Mouse (Mus musculus) erythroblast, adult 5-6 weeks (primary cell): Measurements from ENCODE around the gene Gm1553. TPM values are rescaled to one million over a fixed set of nuclear protein-coding genes. Genes with fewer than 3 reads are reported as not detected.

Experiments
- ATAC-seq: replicated peaks from 2 replicates; pipeline ENCODE4 v1.8.0; 2016; ENCODE audit warnings: moderate number of reproducible peaks, mild to moderate bottlenecking, moderate TSS enrichment, inconsistent platforms; ENCODE audit not compliant: poor library complexity, low FRiP score, severe bottlenecking
- total RNA-seq, 2 experiments: library from RNA; stranded (forward) in 1 of 2; stranded (reverse) in 1 of 2; fragments of 150-400 nt in 1 of 2; fragments of 200-764, 138-1000 nt in 1 of 2; gene quantifications; 2 replicates each; pipeline versions ENCODE4 v1.2.3 to v1.2.4; 2015 to 2017; ENCODE audit warnings: low replicate concordance in 2 of 2

Gene Gm1553
- total RNA-seq (2015; ENCODE audit: low replicate concordance): not detected in 2 replicates
- total RNA-seq (2017; ENCODE audit: low replicate concordance): not detected in 2 replicates

DNA sequence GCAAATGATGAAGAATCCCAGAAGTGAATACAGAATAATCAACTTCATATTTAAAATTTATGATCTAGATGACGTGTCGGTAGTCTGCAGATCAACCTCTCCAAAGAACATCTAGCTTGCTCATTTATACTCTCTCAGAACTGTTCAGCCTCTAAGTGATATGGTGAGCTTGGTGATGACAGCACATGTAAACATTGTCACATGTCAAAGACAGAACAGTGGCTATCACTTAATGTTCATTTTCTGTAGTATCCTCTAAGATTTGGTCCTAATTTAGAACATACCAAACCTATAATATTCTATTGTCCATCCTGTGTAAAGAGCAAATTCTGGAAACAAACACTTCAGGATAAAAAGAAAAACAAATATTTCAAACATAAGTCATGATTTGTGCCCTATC lies at the start of gene Gm1553:
Gene Gm1553 (minus strand): TSS at position 101 of the 400 bp plus-strand sequence.
- no peak for ATAC-seq

Other genes starting within 250 kb of the Gm1553 start
- gene 4932415D10Rik, start 176.0 kb downstream of the Gm1553 start, total RNA-seq (2015; ENCODE audit: low replicate concordance): not detected in 2 replicates
- not detected in 2 replicates for gene 4932415D10Rik, start 176.0 kb downstream of the Gm1553 start, total RNA-seq (2017; ENCODE audit: low replicate concordance)
- 0.42 TPM in 1 of 2 replicates, not detected in the other for gene Gm4924, start 138.4 kb downstream of the Gm1553 start, total RNA-seq (2015; ENCODE audit: low replicate concordance)
- gene Gm4924, start 138.4 kb downstream of the Gm1553 start, total RNA-seq (2017; ENCODE audit: low replicate concordance): not detected in 2 replicates
- 1.7 and 2.5 TPM in 2 replicates for gene 1190007I07Rik, start 130.6 kb upstream of the Gm1553 start, total RNA-seq (2015; ENCODE audit: low replicate concordance)
- gene 1190007I07Rik, start 130.6 kb upstream of the Gm1553 start, total RNA-seq (2017; ENCODE audit: low replicate concordance): 7.1 and 12.7 TPM in 2 replicates
- gene Tdg, start 137.2 kb upstream of the Gm1553 start, total RNA-seq (2015; ENCODE audit: low replicate concordance): 11.7 and 14.2 TPM in 2 replicates
- 20.4 and 23.6 TPM in 2 replicates for gene Tdg, start 137.2 kb upstream of the Gm1553 start, total RNA-seq (2017; ENCODE audit: low replicate concordance)
- not detected in 2 replicates for gene Glt8d2, start 198.0 kb upstream of the Gm1553 start, total RNA-seq (2015; ENCODE audit: low replicate concordance)
- 0.98 TPM in 1 of 2 replicates, not detected in the other for gene Glt8d2, start 198.0 kb upstream of the Gm1553 start, total RNA-seq (2017; ENCODE audit: low replicate concordance)
- gene Hcfc2, start 203.5 kb upstream of the Gm1553 start, total RNA-seq (2015; ENCODE audit: low replicate concordance): 4.2 and 7.9 TPM in 2 replicates
- 7.0 and 9.9 TPM in 2 replicates for gene Hcfc2, start 203.5 kb upstream of the Gm1553 start, total RNA-seq (2017; ENCODE audit: low replicate concordance)